Mouse (Mus musculus) adrenal gland, postnatal 14 days (tissue): ENCODE data around the gene Deup1. TPM values are rescaled to one million over a fixed set of nuclear protein-coding genes. Genes with fewer than 3 reads are reported as not detected.

Experiments used
- DNase-seq: peaks from one replicate; pipeline ENCODE4 v3.0.0; 2021; ENCODE audit warnings: mixed read lengths
- total RNA-seq: library from RNA; stranded (reverse); gene quantifications from 2 replicates; pipeline ENCODE4 v1.2.3, GENCODE M21; 2021

The Deup1 gene
- total RNA-seq, 1 experiment from 2014 or later, result 0.37 TPM

DNA sequence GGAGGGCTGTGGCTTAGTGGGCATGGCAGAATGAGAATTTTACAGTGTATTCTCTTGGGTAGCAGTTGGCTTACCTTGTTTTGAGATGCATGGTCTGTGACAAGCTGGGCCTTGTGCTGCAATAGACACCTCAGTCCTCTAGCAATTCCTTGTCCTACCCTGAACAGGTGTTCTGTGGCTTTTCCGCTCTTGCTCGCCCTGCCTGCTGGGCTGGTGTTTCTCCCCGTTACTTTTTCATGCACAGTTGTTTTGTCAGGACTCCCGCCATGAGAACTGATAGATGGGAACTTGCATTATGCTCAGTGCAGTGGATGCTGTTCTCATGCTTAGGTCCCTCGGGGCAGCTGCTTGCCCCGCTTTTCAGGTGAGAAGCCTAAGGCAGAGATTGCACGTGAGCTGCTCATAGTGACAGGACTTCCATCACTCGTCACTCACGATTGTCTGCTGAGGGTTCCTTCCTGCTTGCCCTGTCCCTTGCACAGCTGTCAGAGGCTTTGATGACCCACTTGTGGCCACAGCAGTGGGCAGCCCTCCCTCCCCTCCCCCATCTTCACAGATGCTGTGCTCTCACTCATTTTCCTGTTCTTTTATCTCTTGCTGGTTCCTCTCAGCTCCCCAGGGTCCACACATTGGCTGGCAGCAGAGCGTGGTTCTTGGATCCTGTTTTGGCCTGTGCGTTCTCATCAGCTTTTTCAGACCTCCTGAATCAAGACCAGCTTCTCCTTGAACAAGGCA lies 94.2 kb downstream of the Deup1 start:
- DNase-seq, result no peak

DNA sequence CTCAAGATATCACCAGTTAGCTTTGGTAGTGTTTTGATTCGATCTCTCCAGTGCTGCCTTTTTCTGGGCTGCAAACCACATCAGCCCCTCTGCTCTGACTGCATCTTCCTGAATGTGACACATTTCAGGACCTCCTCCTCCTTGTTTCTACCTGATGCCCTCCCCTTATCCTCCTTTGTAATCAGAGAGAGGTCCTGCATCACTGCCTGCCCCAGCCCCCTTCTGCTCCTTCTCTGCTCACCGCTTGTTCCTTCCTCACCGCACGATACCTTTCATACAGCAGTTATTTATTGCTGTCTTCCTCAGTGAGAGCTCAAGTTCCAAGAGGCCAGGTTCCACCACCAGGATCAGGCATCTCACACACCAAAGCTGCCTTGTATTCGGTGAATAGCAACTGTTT lies 96.5 kb downstream of the Deup1 start:
- DNase-seq, result no peak

DNA sequence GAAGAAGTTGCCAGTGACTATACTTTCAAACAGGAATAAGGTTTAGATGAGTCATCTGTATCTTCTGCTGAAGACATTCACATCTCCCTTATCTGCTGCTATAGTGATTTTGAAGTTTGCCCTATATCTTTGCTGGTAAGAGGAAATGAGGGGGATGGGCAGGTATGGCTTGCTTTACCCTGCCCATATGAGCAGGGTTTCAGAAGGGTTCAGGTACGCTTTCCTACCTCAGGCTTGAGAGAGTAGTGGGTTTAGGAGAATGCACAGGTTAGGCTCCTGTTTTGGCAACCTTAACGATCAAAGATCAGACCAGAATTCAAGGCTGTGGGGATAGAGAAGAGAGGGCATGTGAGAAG lies 97.8 kb downstream of the Deup1 start:
- no peak for DNase-seq

GRCm38 (mm10) chr9:15529275-15529964 lies 98.3 kb downstream of the Deup1 start:
- peak; percentile 55 for DNase-seq

DNA sequence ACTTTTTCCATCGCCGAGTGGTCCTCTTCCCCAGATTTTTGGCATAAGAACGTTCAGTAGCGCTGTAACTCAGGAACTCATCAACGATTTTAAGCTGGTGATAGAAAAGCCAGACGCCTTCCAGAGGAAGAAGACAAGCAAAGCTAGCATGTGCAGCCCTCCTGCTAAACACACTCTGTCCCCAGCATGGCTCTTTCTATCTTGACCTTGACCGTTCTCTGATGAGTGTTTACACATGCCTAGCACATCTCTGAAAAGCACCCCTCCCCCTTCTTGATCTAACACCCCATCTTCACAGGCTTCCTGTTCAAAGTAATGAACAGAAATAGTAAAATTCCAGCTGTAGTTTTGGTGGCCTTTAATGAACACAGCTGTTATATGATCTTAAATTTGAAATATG lies 99.4 kb downstream of the Deup1 start:
- no peak for DNase-seq

DNA sequence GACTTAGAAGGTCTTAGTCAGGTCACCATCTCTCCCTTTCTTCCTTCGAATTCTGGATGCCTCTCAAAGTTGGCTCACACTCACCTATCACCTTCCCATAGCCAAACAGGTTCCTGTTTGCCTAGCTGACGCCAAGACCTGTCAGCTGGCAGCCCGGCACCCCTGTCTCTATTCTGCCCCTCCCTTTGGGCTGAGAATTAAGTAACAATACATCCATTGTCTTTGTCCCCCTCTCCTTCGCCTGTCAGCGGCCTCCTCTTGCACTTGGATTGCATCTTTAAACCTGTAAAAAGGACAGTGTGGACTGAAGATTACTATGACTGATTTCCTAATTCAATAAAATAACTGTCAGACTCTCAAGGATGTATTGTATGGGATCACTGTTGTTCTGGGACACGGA lies 99.9 kb downstream of the Deup1 start:
- no peak for DNase-seq

DNA sequence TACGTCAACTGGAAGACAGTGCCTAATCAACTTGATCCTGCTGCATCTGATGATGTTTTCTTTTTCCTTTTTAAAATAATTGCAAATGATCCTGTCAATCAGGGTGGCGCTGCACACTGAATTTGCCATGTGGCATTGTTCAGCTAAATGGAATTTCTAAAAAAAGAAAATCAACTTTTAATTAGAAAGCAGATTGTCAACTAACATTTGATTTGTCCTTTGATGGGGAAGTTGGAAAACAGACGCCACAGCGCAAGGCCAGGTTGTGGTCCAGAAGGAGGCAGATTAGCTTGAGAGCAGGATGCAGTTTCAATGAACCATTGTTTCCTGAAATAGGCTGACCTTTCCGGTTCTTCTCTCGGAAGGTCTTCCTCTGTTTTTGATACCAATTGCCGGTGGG lies 101.2 kb downstream of the Deup1 start:
- no peak for DNase-seq

DNA sequence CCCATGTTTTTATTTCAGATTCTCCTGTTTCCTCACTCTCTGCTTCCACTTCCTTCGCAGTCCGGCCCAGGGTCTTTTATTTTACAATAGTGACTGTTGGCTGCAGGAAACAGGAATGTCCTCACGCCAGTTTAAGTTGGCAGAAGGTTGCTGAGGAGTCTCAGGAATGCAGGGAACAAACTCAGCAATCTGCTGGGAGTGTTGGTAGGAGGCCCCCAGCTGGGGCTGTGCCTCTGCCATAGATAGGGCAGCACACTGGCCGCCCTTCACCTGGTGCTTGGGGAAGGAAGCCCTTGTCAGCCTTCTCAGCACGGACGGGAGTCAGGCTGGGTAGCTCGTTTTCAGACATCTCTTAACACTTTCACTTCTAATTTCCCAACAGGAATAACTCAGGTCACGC lies 102.5 kb downstream of the Deup1 start:
- peak; percentile 33 for DNase-seq

DNA sequence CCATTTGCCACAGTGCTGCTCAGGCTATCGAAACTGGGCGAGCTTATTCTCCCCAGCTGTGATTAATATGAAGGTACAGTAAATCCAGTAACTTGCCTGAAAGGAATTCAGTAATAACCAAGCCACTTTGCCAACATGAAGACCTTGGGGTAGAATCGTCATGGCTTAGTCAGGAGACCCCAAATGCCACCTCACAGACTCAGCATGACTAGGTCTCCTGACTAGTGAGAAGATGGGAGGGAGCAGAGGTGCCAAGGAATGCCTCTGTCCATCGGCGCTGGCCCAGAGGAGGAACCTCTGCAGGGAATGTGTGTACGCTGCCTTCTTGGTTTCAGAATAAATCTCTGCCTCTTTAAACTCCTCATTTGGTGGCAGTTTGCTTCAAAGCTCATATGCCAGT lies 104.1 kb downstream of the Deup1 start:
- peak; percentile 42 for DNase-seq

DNA sequence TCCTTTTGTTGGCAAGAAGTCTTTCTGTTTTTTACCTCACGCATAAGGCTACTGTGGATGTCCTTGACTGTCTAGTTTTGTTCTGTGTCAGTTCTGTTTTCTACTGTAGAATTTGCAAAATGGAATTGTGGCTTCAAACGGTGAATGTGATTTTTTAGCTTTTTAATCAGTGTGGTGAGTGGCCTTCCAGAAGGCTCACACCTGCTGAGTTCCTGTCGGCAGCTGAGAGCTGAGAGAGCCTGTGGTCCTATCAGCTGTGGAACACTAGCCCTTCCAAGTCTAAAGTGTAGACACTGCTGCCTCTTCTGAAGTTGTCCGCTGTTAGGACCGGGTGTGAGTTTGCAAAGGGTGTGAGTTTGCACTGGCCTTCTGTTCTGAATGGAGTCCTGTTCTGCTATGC lies 104.8 kb downstream of the Deup1 start:
- no peak for DNase-seq

DNA sequence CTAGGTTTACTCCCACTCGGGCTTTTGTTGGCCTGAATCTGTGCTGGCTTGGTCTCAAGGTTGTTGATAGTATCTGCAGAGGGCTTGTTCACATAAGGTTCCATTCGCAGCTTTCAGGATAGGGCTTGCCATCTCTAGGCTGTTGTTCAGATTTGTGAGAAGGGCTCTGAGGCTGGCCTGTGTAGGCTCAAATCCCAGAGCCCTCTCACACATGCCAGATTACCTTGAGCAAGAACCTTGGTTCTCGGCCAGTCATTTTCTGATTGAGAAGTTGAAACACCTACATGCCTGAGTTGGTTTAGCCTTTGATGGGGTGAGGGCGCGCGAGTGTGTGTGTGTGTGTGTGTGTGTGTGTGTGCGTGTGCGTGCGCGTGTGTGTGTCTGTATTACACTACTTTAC lies 105.4 kb downstream of the Deup1 start:
- peak; percentile 63 for DNase-seq

DNA sequence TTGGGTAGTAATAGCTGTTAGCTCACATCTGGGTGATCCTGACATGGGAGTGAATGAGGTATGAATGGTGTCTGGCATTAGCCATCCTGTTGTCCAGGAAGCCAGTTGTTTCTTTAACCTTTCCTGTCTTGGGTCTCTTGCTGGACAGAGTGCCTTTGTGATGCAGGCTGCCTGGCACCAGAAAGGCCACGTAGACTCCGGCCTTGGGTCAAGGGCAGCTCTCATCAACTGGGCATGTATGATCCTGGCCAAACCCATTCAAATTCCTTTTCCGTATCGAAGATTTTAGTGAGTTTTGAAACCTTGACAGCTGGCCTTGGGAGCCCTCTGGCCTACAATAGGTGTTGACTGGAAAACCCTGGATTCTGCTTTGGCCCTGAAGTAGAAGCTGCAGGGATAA lies 109.8 kb downstream of the Deup1 start:
- peak; percentile 75 for DNase-seq

GRCm38 (mm10) chr9:15516007-15516406 lies 111.7 kb downstream of the Deup1 start:
- no peak for DNase-seq

- DNase-seq, result no peak
Measured at GRCm38 (mm10) chr9:15512918-15513317, 114.8 kb downstream of the Deup1 start.

GRCm38 (mm10) chr9:15510557-15511310 lies 117.0 kb downstream of the Deup1 start:
- DNase-seq, result no peak

Other genes starting within 250 kb of the Deup1 start
- gene Smco4, start 134.5 kb downstream of the Deup1 start, total RNA-seq, result 32.1 and 38.9 TPM in 2 replicates
- 28.1 and 33.3 TPM in 2 replicates for gene Slc36a4, start 81.8 kb upstream of the Deup1 start, total RNA-seq
- not detected in 2 replicates for gene Mtnr1b, start 246.6 kb upstream of the Deup1 start, total RNA-seq